Mouse (Mus musculus): ENCODE data around the gene Tbxa2r.

- TF ChIP-seq CTCF (IDR thresholded peaks at IDR 0.05; ENCODE audit: low read depth) (no peak), EP300 (IDR thresholded peaks at IDR 0.05; ENCODE audit: low read depth) (no peak)
Measured at GRCm38 (mm10) chr10:81294442-81294841, 34.1 kb upstream of the Tbxa2r start.
